10 mouse cellular contexts compared by ENCODE assay signal in the genomic region with DNA sequence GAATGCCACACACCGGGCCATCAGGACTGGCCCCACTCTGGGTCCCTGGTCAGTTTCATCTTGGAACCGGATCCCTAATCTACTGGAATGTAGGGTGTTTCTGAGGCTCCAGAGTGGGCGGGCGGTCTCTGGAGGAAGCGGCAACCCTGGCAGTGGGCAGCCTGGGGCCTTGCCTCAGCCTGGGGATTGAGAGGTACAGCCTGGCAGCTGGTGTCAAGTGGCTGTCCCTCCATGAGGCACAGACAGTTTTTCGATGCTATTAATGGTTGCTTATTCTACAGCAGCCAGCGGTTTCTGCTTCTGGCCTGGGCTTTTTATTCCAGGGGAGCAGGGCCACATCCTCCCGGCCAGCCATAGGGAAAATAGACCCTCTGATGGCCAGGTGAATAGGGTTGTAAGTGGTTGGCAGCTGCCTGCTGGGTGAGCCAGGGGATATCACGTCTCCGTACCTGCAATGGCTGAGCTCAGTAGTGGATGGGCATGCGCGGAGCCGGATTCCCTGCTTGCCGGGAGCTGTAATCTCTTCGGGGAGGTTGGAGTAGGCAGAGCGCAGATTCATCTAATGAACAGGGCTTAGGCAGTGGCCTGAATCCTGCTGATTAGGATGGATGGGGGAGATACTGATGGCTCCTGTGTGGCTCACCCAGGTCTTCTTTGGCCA. TPM values are rescaled to one million over a fixed set of nuclear protein-coding genes. Genes with fewer than 3 reads are reported as not detected.
DNase-seq lines count a peak whose midpoint lies in the region; ATAC-seq and TF ChIP-seq lines count a peak whose summit lies in the region.
"Had no signal": no experiment of that assay in that cellular context is flagged by ENCODE, and none has a peak within 500 bp of the region (broad histone marks: within the 10 kb centered on the region; RNA-seq: fewer than 3 reads in every experiment).

No protein-coding gene starts in this region.

- ATAC-seq in heart, embryonic 12.5 days (ENCODE audit: insufficient number of reproducible peaks, low FRiP score) = no peak
- 0 out of 2 replicates have a peak, but pooled peaks have one; percentile 18 for ATAC-seq in hindbrain, embryonic 12.5 days (ENCODE audit: low FRiP score)
- ATAC-seq: activated CD4-positive, CD25-positive, alpha-beta regulatory T cell, adult 4 months had no signal

- 57% methylated on average over 16 of the region's 16 CpGs for WGBS in heart, embryonic 12.5 days
- 68% methylated on average over 16 of the region's 16 CpGs for WGBS in hindbrain, embryonic 12.5 days

- peaks cover 4% of the 10 kb centered on the region; the same call in 1 of the 2 replicates for H3K9me3 ChIP-seq in heart, embryonic 12.5 days (replicated peaks)
- no peaks in the 10 kb centered on the region for H3K9me3 ChIP-seq in hindbrain, embryonic 12.5 days (replicated peaks)

- H3ac ChIP-seq in myocyte (ENCODE audit: control insufficient read depth, insufficient read length) = no peak overlapping the region

- H3K4me3 ChIP-seq in heart, embryonic 12.5 days = no peak overlapping the region
- H3K4me3 ChIP-seq in hindbrain, embryonic 12.5 days = no peak overlapping the region
- peak overlapping the region; percentile 5 for H3K4me3 ChIP-seq in myocyte

- H3K27me3 ChIP-seq in heart, embryonic 12.5 days (replicated peaks) = no peaks in the 10 kb centered on the region
- H3K27me3 ChIP-seq in hindbrain, embryonic 12.5 days = no peaks in the 10 kb centered on the region
- H3K27me3 ChIP-seq in myocyte (ENCODE audit: control insufficient read depth, insufficient read depth, insufficient read length) = no peaks in the 10 kb centered on the region

- TF ChIP-seq CTCF in brain, embryonic 14.5 days (IDR thresholded peaks at IDR 0.05; ENCODE audit: borderline replicate concordance, extremely low read depth, insufficient read depth, insufficient read length) = no peak

- intact Hi-C loops in heart, postnatal 14 days (cut with DNase I) = no loop called here

- peaks cover 37% of the 10 kb centered on the region for H3K79me2 ChIP-seq in myocyte (ENCODE audit: control insufficient read depth, insufficient read depth)

- H3K4me1 ChIP-seq in heart, embryonic 12.5 days (replicated peaks) = peaks cover 35% of the 10 kb centered on the region
- H3K4me1 ChIP-seq in hindbrain, embryonic 12.5 days = peaks cover 28% of the 10 kb centered on the region

- no peak for DNase-seq in heart, postnatal 14 days
- peak; percentile 74 for DNase-seq in brain, embryonic 14.5 days (ENCODE audit: low read depth)
- no peak for DNase-seq in adrenal gland, postnatal 36 days
- DNase-seq in adrenal gland, adult 18-20 months (ENCODE audit: low spot score in 2 of 2) = no peak
- DNase-seq in adipocyte (ENCODE audit: low spot score) = no peak
- DNase-seq: lung, adult 2 months had no signal

- no peak overlapping the region; the same call in 1 of the 2 replicates for H3K4me2 ChIP-seq in heart, embryonic 12.5 days
- no peak overlapping the region for H3K4me2 ChIP-seq in hindbrain, embryonic 12.5 days (replicated peaks)
- peak overlapping the region; percentile 53 for H3K4me2 ChIP-seq in myocyte (ENCODE audit: low read depth)

- H3K9ac ChIP-seq in heart, embryonic 12.5 days = no peak overlapping the region; the same call in 1 of the 2 replicates
- H3K9ac ChIP-seq in hindbrain, embryonic 12.5 days = peak overlapping the region; percentile 18; the same call in 1 of the 2 replicates

- H3K27ac ChIP-seq in heart, embryonic 12.5 days (ENCODE audit: poor library complexity, severe bottlenecking) = peak overlapping the region; percentile 30; the same call in 1 of the 2 replicates
- peak overlapping the region; percentile 77 for H3K27ac ChIP-seq in hindbrain, embryonic 12.5 days

- no peaks in the 10 kb centered on the region for H3K36me3 ChIP-seq in heart, embryonic 12.5 days
- H3K36me3 ChIP-seq in hindbrain, embryonic 12.5 days = no peaks in the 10 kb centered on the region
- no peaks in the 10 kb centered on the region for H3K36me3 ChIP-seq in myocyte (ENCODE audit: control insufficient read depth, insufficient read depth)

- TF ChIP-seq POLR2A in brain, embryonic 14.5 days (IDR thresholded peaks at IDR 0.05; ENCODE audit: borderline replicate concordance, extremely low read depth, insufficient read depth, insufficient read length, poor library complexity, severe bottlenecking) = no peak
- TF ChIP-seq POLR2A in myocyte (IDR thresholded peaks at IDR 0.05; ENCODE audit: insufficient read length, low read depth) = peak; percentile 13

TF ChIP-seq in myocyte, 11 proteins besides CTCF, POLR2A, EP300 and RAD21:
- peak in 1 of 3 experiments; percentile 69 for TF ChIP-seq MYOD1 (IDR thresholded peaks at IDR 0.05; ENCODE audit: control insufficient read depth in 1 of 3, insufficient read length in 2 of 3, low read depth in 2 of 3)
- peak in 1 of 3 experiments; percentile 40 for TF ChIP-seq MYOG (IDR thresholded peaks at IDR 0.05; ENCODE audit: control insufficient read depth in 1 of 3, insufficient read depth in 1 of 3, insufficient read length in 2 of 3, low read depth in 2 of 3)
- TF ChIP-seq SRF (IDR thresholded peaks at IDR 0.05; ENCODE audit: control insufficient read depth, insufficient read length, low read depth) = no peak

RNA-seq across cellular contexts. Expression of gene Gse1, which starts 22.6 kb away (rescaled TPM):
- polyA plus RNA-seq in heart, embryonic 12.5 days (2016; fragmentation: Nextera tagmentation; extraction: Ambion mirVana) = 14.0 and 15.3 TPM in 2 replicates
- 10 to 100 TPM; 29.0 to 33.1 TPM for total RNA-seq in heart, postnatal 14 days (2021)
- 70.3 and 70.4 TPM in 2 replicates for polyA plus RNA-seq in brain, embryonic 14.5 days (2012; rRNA removed)
- polyA plus RNA-seq in hindbrain, embryonic 12.5 days (2016; fragmentation: Nextera tagmentation; extraction: Ambion mirVana) = 22.4 and 24.0 TPM in 2 replicates
- polyA plus RNA-seq in myocyte (2012; fragmentation: generic; extraction: Trizol) = 14.7 TPM
- total RNA-seq in adrenal gland, postnatal 36 days (2021) = 10 to 100 TPM; 25.9 to 30.2 TPM
- 10 to 100 TPM; 23.9 to 24.1 TPM for total RNA-seq in adrenal gland, adult 18-20 months (2021)
